ENCODE assay signal across 11 mouse cellular contexts in the genomic region with DNA sequence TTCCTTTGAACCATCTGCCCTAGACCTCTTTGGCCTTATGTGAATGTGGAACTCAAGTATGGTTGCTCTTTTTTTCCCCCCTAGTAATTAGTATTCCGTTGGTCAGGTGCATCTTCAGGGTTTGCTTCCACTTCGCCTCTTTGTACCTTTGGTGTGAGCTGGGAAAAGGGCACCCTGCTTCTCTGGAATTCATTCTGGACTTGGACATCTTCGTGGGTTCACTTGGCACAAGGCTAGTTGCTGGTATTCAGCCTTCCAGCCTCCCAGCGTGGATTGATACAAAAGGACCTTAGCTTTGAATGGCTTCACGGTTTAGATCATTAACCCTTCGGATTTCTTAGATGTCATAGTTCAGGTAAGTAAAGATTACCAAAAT. TPM values are rescaled to one million over a fixed set of nuclear protein-coding genes. Genes with fewer than 3 reads are reported as not detected.
A peak's percentile ranks its signal among the peaks of the same experiment; 100 is the strongest.
DNase-seq lines count a peak whose midpoint lies in the region; ATAC-seq and TF ChIP-seq lines count a peak whose summit lies in the region.
"Had no signal": no experiment of that assay in that cellular context is flagged by ENCODE, and none has a peak within 500 bp of the region (broad histone marks: within the 10 kb centered on the region; RNA-seq: fewer than 3 reads in every experiment).

No protein-coding gene starts in this region.

- DNase-seq in retina, embryonic 14.5 days (ENCODE audit: low spot score), result peak; percentile 18
- no peak for DNase-seq in retina, postnatal 1 day
- no peak for DNase-seq in spleen, adult 18-20 months
- DNase-seq in frontal cortex, postnatal 36 days (ENCODE audit: low spot score in 2 of 2), result no peak
- DNase-seq in gastrocnemius, postnatal 10 days, result no peak
- DNase-seq: heart, adult 2 months had no signal

- H3K36me3 ChIP-seq in embryonic facial prominence, embryonic 12.5 days, result no peaks in the 10 kb centered on the region
- no peaks in the 10 kb centered on the region for H3K36me3 ChIP-seq in intestine, embryonic 15.5 days

- no peak overlapping the region for H3K9ac ChIP-seq in embryonic facial prominence, embryonic 12.5 days
- H3K9ac ChIP-seq in intestine, embryonic 15.5 days, result no peak overlapping the region

- no peak for ATAC-seq in embryonic facial prominence, embryonic 12.5 days (ENCODE audit: insufficient number of reproducible peaks, insufficient read depth, low FRiP score, low TSS enrichment)
- no peak for ATAC-seq in intestine, embryonic 15.5 days
- ATAC-seq: Patski had no signal

- peak overlapping the region; percentile 83; the same call in 1 of the 2 replicates for H3K4me2 ChIP-seq in embryonic facial prominence, embryonic 12.5 days (replicated peaks)
- peak overlapping the region; percentile 90 for H3K4me2 ChIP-seq in intestine, embryonic 15.5 days (replicated peaks)

- 17% methylated on average over 6 of the region's 6 CpGs for WGBS in embryonic facial prominence, embryonic 12.5 days
- 39% methylated on average over 6 of the region's 6 CpGs for WGBS in intestine, embryonic 15.5 days
- WGBS in olfactory bulb, adult 2 months, result 21% methylated on average over 6 of the region's 6 CpGs

- peaks cover 13% of the 10 kb centered on the region for H3K27me3 ChIP-seq in embryonic facial prominence, embryonic 12.5 days
- H3K27me3 ChIP-seq in intestine, embryonic 15.5 days (replicated peaks), result peaks cover 11% of the 10 kb centered on the region
- H3K27me3 ChIP-seq: Patski had no signal

- no peak for TF ChIP-seq POLR2A in olfactory bulb, adult 2 months (IDR thresholded peaks at IDR 0.05; ENCODE audit: insufficient read depth, low read depth, low read length)

- TF ChIP-seq CTCF in olfactory bulb, adult 2 months (IDR thresholded peaks at IDR 0.05; ENCODE audit: insufficient read depth, low read depth, low read length), result no peak

- H3K4me3 ChIP-seq in embryonic facial prominence, embryonic 12.5 days, result no peak overlapping the region
- H3K4me3 ChIP-seq in intestine, embryonic 15.5 days (replicated peaks), result no peak overlapping the region
- peak overlapping the region; percentile 63 for H3K4me3 ChIP-seq in olfactory bulb, adult 2 months (ENCODE audit: insufficient read depth, low read depth, low read length)
- H3K4me3 ChIP-seq: heart, adult 2 months had no signal

- 0 out of 2 replicates have a peak, but pooled peaks cover 3% of the 10 kb centered on the region for H3K4me1 ChIP-seq in embryonic facial prominence, embryonic 12.5 days
- H3K4me1 ChIP-seq in intestine, embryonic 15.5 days (replicated peaks), result 0 out of 2 replicates have a peak, but pooled peaks cover 3% of the 10 kb centered on the region
- 0 out of 2 replicates have a peak, but pooled peaks cover 3% of the 10 kb centered on the region for H3K4me1 ChIP-seq in olfactory bulb, adult 2 months (ENCODE audit: control insufficient read depth, insufficient read depth, low read length)

- H3K9me3 ChIP-seq in embryonic facial prominence, embryonic 12.5 days, result no peaks in the 10 kb centered on the region
- H3K9me3 ChIP-seq in intestine, embryonic 15.5 days, result no peaks in the 10 kb centered on the region

- no peak overlapping the region for H3K27ac ChIP-seq in embryonic facial prominence, embryonic 12.5 days
- H3K27ac ChIP-seq in intestine, embryonic 15.5 days, result no peak overlapping the region
- H3K27ac ChIP-seq in olfactory bulb, adult 2 months (ENCODE audit: insufficient read depth, low read depth, low read length), result no peak overlapping the region
- H3K27ac ChIP-seq: heart, adult 2 months had no signal

RNA-seq across cellular contexts. Expression of gene Cdh7, which starts 1.3 kb away (rescaled TPM):
- polyA plus RNA-seq in embryonic facial prominence, embryonic 12.5 days (2016; fragmentation: Nextera tagmentation; extraction: Ambion mirVana), result 1.3 and 3.7 TPM in 2 replicates
- 0.32 and 0.36 TPM in 2 replicates for polyA plus RNA-seq in intestine, embryonic 15.5 days (2015; fragmentation: Nextera tagmentation; extraction: Ambion mirVana)
- polyA plus RNA-seq in olfactory bulb, adult 2 months (2012; ENCODE audit: insufficient read depth, insufficient read length, low replicate concordance, missing spikeins), result not detected in 2 replicates
- under 1 TPM in 1 of 2 experiments, not detected in 1; 0.33 TPM for total RNA-seq in gastrocnemius, postnatal 10 days (2021)
- total RNA-seq: heart, adult 2 months had no signal
- polyA plus RNA-seq: heart, adult 2 months; Patski; testis, adult 2 months had no signal
